Mouse (Mus musculus) neural tube, embryonic 12.5 days (tissue): ENCODE data around the gene Podn. TPM values are rescaled to one million over a fixed set of nuclear protein-coding genes. Genes with fewer than 3 reads are reported as not detected.

ENCODE experiments used
- ATAC-seq: fragments of 200-750 bp; cut with Nextera tagmentation; 2 replicates; pipeline ENCODE4 v1.8.0; 2017; ENCODE audit warnings: low read depth, mild to moderate bottlenecking, moderate TSS enrichment, moderate library complexity; ENCODE audit not compliant: low FRiP score
- H3K27ac ChIP-seq: fragments of 300-500 bp; sonication (generic); 2 replicates; pipeline ENCODE4 v1.5.1; 2016
- H3K27me3 ChIP-seq: fragments of 300-500 bp; sonication (generic); replicated peaks from 2 replicates; pipeline ENCODE4 v1.6.1; 2016; ENCODE audit warnings: mild to moderate bottlenecking
- H3K36me3 ChIP-seq: fragments of 300-500 bp; sonication (generic); 2 replicates; pipeline ENCODE4 v1.6.1; 2016; ENCODE audit warnings: mild to moderate bottlenecking
- H3K4me1 ChIP-seq: fragments of 300-500 bp; sonication (generic); 2 replicates; pipeline ENCODE4 v1.6.1; 2016
- H3K4me2 ChIP-seq: fragments of 300-500 bp; sonication (generic); replicated peaks from 2 replicates; pipeline ENCODE4 v1.6.1; 2016; ENCODE audit warnings: mild to moderate bottlenecking
- H3K4me3 ChIP-seq: fragments of 300-500 bp; sonication (generic); 2 replicates; pipeline ENCODE4 v1.5.1; 2016
- H3K9ac ChIP-seq: fragments of 300-500 bp; sonication (generic); 2 replicates; pipeline ENCODE4 v1.6.1; 2016; ENCODE audit warnings: mild to moderate bottlenecking
- H3K9me3 ChIP-seq: fragments of 300-500 bp; sonication (generic); 2 replicates; pipeline ENCODE4 v1.6.1; 2016; ENCODE audit warnings: mild to moderate bottlenecking
- WGBS: fragments of 180-500 bp; shearing (Covaris S2); methylation state at CpG from one replicate; pipeline ENCODE4 v1.1.7; 2016; 5-methylcytosine and 5-hydroxymethylcytosine counted together
- polyA plus RNA-seq: library from polyadenylated mRNA; unstranded; fragments of >200 nt; fragmentation: Nextera tagmentation; extraction: Ambion mirVana; gene quantifications from 2 replicates; pipeline ENCODE4 v1.2.1, GENCODE M21; 2016

Gene Podn
- polyA plus RNA-seq, 1 experiment from 2014 or later, result 0.20 TPM

- ATAC-seq, result no peak
- Histone ChIP-seq H3K9me3 (no peaks in the 10 kb centered on the region), H3K27ac (no peak overlapping the region), H3K36me3 (no peaks in the 10 kb centered on the region), H3K4me1 (peaks cover 17% of the 10 kb centered on the region), H3K9ac (no peak overlapping the region; the same call in 1 of the 2 replicates), H3K4me3 (peak overlapping the region; percentile 50), H3K4me2 (peak overlapping the region; percentile 99), H3K27me3 (peaks cover 48% of the 10 kb centered on the region)
- 5% methylated on average over 22 of the region's 22 CpGs for WGBS
Observed at GRCm38 (mm10) chr4:108030888-108031501, 65.2 kb downstream of the Podn start.

- Histone ChIP-seq H3K9me3 (no peaks in the 10 kb centered on the region), H3K27me3 (peaks cover 21% of the 10 kb centered on the region), H3K36me3 (no peaks in the 10 kb centered on the region), H3K4me1 (peaks cover 10% of the 10 kb centered on the region), H3K4me3 (no peak overlapping the region), H3K9ac (no peak overlapping the region), H3K27ac (no peak overlapping the region), H3K4me2 (no peak overlapping the region)
- WGBS, result 35% methylated on average over 3 of the region's 3 CpGs
- no peak for ATAC-seq
Observed at GRCm38 (mm10) chr4:108026193-108026592, 70.1 kb downstream of the Podn start.

GRCm38 (mm10) chr4:108025269-108025668, 71.0 kb downstream of the Podn start:
- Histone ChIP-seq H3K4me1 (peaks cover 4% of the 10 kb centered on the region; the same call in 1 of the 2 replicates), H3K9me3 (no peaks in the 10 kb centered on the region), H3K9ac (0 out of 2 replicates have a peak overlapping the region, but pooled peaks have one; percentile 13), H3K27me3 (peaks cover 12% of the 10 kb centered on the region), H3K4me2 (no peak overlapping the region), H3K4me3 (no peak overlapping the region), H3K36me3 (no peaks in the 10 kb centered on the region), H3K27ac (no peak overlapping the region)
- ATAC-seq, result no peak
- WGBS, result 3% methylated on average over 10 of the region's 10 CpGs

- Histone ChIP-seq H3K4me1 (peaks cover 4% of the 10 kb centered on the region; the same call in 1 of the 2 replicates), H3K9ac (no peak overlapping the region), H3K27me3 (peaks cover 6% of the 10 kb centered on the region), H3K4me2 (no peak overlapping the region), H3K36me3 (no peaks in the 10 kb centered on the region), H3K9me3 (no peaks in the 10 kb centered on the region), H3K4me3 (no peak overlapping the region), H3K27ac (no peak overlapping the region)
- ATAC-seq, result no peak
- 78% methylated on average over 5 of the region's 5 CpGs for WGBS
Observed at GRCm38 (mm10) chr4:108024641-108025040, 71.6 kb downstream of the Podn start.

GRCm38 (mm10) chr4:108023186-108023585, 73.1 kb downstream of the Podn start:
- WGBS, result 87% methylated on average over 4 of the region's 4 CpGs

GRCm38 (mm10) chr4:108020178-108020577, 76.1 kb downstream of the Podn start:
- Histone ChIP-seq H3K4me1 (peaks cover under 1% of the 10 kb centered on the region; the same call in 1 of the 2 replicates), H3K27ac (no peak overlapping the region), H3K4me3 (no peak overlapping the region), H3K36me3 (no peaks in the 10 kb centered on the region), H3K27me3 (no peaks in the 10 kb centered on the region; the same call in 1 of the 2 replicates), H3K4me2 (no peak overlapping the region), H3K9ac (no peak overlapping the region), H3K9me3 (no peaks in the 10 kb centered on the region)
- WGBS, result 84% methylated on average over 6 of the region's 6 CpGs
- ATAC-seq, result no peak

More at GRCm38 (mm10) chr4:108023186-108023585, 73.1 kb downstream of the Podn start:
- no peaks in the 10 kb centered on the region; the same call in 1 of the 2 replicates for H3K27me3 ChIP-seq
- H3K4me1 ChIP-seq, result peaks cover 4% of the 10 kb centered on the region; the same call in 1 of the 2 replicates
- H3K36me3 ChIP-seq, result no peaks in the 10 kb centered on the region
- H3K4me2 ChIP-seq, result no peak overlapping the region
- no peaks in the 10 kb centered on the region for H3K9me3 ChIP-seq
- no peak overlapping the region for H3K9ac ChIP-seq
- ATAC-seq, result no peak
- H3K4me3 ChIP-seq, result no peak overlapping the region
- H3K27ac ChIP-seq, result no peak overlapping the region

- H3K9ac ChIP-seq, result no peak overlapping the region
- no peak for ATAC-seq
- H3K4me3 ChIP-seq, result no peak overlapping the region
- H3K27ac ChIP-seq, result no peak overlapping the region
- no peaks in the 10 kb centered on the region; the same call in 1 of the 2 replicates for H3K27me3 ChIP-seq
- 69% methylated on average over 14 of the region's 14 CpGs for WGBS
- no peak overlapping the region for H3K4me2 ChIP-seq
- no peaks in the 10 kb centered on the region for H3K4me1 ChIP-seq
- no peaks in the 10 kb centered on the region for H3K36me3 ChIP-seq
- no peaks in the 10 kb centered on the region for H3K9me3 ChIP-seq
Observed at GRCm38 (mm10) chr4:108018961-108019921, 77.0 kb downstream of the Podn start.

- Histone ChIP-seq H3K36me3 (no peaks in the 10 kb centered on the region), H3K4me3 (no peak overlapping the region), H3K4me1 (no peaks in the 10 kb centered on the region), H3K27ac (no peak overlapping the region), H3K9ac (no peak overlapping the region), H3K4me2 (no peak overlapping the region), H3K27me3 (no peaks in the 10 kb centered on the region), H3K9me3 (no peaks in the 10 kb centered on the region)
- no peak for ATAC-seq
- WGBS, result 69% methylated on average over 10 of the region's 10 CpGs
Observed at GRCm38 (mm10) chr4:108018241-108018923, 77.9 kb downstream of the Podn start.

GRCm38 (mm10) chr4:108017839-108018238, 78.4 kb downstream of the Podn start:
- H3K4me1 ChIP-seq, result no peaks in the 10 kb centered on the region
- H3K9ac ChIP-seq, result no peak overlapping the region
- H3K4me3 ChIP-seq, result no peak overlapping the region
- no peaks in the 10 kb centered on the region for H3K27me3 ChIP-seq
- no peaks in the 10 kb centered on the region for H3K36me3 ChIP-seq
- H3K4me2 ChIP-seq, result no peak overlapping the region
- no peak for ATAC-seq
- no peaks in the 10 kb centered on the region for H3K9me3 ChIP-seq
- H3K27ac ChIP-seq, result no peak overlapping the region
- 87% methylated on average over 7 of the region's 7 CpGs for WGBS

- WGBS, result 89% methylated on average over 3 of the region's 3 CpGs
- H3K9me3 ChIP-seq, result no peaks in the 10 kb centered on the region
- H3K27me3 ChIP-seq, result no peaks in the 10 kb centered on the region
- H3K27ac ChIP-seq, result no peak overlapping the region
- ATAC-seq, result no peak
- no peaks in the 10 kb centered on the region for H3K36me3 ChIP-seq
- no peaks in the 10 kb centered on the region for H3K4me1 ChIP-seq
- H3K9ac ChIP-seq, result no peak overlapping the region
- no peak overlapping the region for H3K4me3 ChIP-seq
- no peak overlapping the region for H3K4me2 ChIP-seq
Observed at GRCm38 (mm10) chr4:108016321-108016720, 79.9 kb downstream of the Podn start.

GRCm38 (mm10) chr4:108015067-108015765, 81.0 kb downstream of the Podn start:
- Histone ChIP-seq H3K9ac (no peak overlapping the region), H3K9me3 (no peaks in the 10 kb centered on the region), H3K4me2 (no peak overlapping the region), H3K4me1 (no peaks in the 10 kb centered on the region), H3K27ac (no peak overlapping the region), H3K4me3 (no peak overlapping the region), H3K36me3 (no peaks in the 10 kb centered on the region), H3K27me3 (no peaks in the 10 kb centered on the region)
- WGBS, result 73% methylated on average over 14 of the region's 14 CpGs
- ATAC-seq, result no peak
